Mouse (Mus musculus) ES-Bruce4 (cell line): ENCODE measurements around the gene Lmod1.

ENCODE experiments used
- CTCF ChIP-seq: IDR thresholded peaks from one replicate; pipeline ENCODE4 v1.8.1; 2011; ENCODE audit warnings: low read depth, low read length
- POLR2A ChIP-seq: IDR thresholded peaks from one replicate; pipeline ENCODE4 v1.8.1; 2011; ENCODE audit warnings: low read length; ENCODE audit not compliant: insufficient read depth

GRCm38 (mm10) chr1:135410967-135411366, 86.4 kb downstream of the Lmod1 start:
- TF ChIP-seq CTCF, result no peak
- no peak for TF ChIP-seq POLR2A
